Mouse (Mus musculus): ENCODE measurements around the gene Pih1d2.

GRCm38 (mm10) chr9:50650503-50650902 is 33.4 kb downstream of the Pih1d2 start:
- TF ChIP-seq CTCF (IDR thresholded peaks at IDR 0.05; ENCODE audit: low read depth, low read length) (no peak), POLR2A (IDR thresholded peaks at IDR 0.05; ENCODE audit: borderline replicate concordance, low read depth, low read length) (no peak)
